Mouse (Mus musculus) urinary bladder, postnatal 10 days (tissue): ENCODE data around the gene Pet100.
"Not testable (repeated sequence)": the region's sequence is repeated elsewhere in the genome, so short reads cannot be mapped to it uniquely, and the experiment has no call there.

Experiments used
- DNase-seq: peaks from one replicate; pipeline ENCODE4 v3.0.0; 2022; ENCODE audit warnings: low spot score

Gene Pet100

DNA sequence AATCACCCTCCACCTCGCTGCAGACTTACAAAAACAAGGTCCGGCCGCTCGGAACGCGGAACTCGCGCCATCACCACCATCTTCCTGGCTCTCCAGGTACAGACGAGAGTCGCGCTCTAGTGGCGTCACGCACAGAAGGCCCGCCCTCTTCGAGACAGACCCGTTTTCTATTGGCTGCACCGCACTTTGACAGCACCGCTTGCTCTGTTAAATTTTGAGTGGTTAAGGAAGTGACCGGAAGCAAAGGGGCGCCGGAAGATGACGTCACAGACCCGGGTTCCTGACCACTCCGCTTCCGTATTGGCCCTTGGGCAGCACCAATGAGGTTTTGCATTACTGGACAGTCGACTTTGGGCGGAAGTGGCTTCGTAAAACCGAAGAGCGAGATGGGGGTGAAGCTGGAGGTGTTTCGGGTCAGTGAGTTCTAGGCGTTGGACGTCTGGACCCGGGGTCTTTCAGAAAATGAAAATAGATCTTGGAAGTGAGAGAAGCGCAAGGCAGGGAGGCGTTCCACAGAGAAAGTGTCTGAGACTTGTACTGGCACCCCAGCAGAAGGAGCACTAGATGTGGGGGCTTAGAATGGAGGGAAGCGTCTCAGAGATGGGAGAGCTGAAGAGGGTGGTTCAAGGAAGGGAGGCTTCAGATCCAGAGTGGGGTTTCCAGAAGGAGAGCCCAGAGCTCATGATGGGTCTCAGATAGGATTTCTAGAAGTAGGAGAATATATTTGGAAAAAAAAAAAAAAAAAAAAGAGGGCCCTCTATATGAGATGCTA lies at the start of gene Pet100, which contains the start of gene Xab2:
Gene Pet100 (plus strand): TSS at position 350 of the 772 bp plus-strand sequence.
Gene Xab2 (minus strand): TSS at position 118 of the 772 bp plus-strand sequence.
- DNase-seq, result peak; percentile 96

DNA sequence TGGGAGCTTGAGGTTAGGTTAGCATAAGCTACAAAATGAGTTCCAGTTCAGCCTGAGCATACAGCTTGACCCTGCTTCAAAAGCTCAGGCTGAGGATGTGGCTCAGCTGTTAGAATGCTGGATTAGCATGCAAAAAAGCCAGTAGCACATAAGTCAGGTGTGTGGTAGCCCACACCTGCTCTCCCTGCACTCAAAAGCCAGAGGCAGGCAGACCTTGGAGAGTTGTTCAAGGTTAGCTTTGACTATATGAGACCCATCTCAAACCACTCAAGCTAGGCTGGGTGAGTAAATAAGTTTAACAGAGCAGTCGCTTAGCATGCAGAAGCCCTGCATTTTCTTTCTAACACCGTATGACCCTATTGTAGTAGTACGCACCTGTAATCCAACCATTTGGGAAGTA lies 46.8 kb upstream of the Pet100 start:
- DNase-seq, result no peak

DNA sequence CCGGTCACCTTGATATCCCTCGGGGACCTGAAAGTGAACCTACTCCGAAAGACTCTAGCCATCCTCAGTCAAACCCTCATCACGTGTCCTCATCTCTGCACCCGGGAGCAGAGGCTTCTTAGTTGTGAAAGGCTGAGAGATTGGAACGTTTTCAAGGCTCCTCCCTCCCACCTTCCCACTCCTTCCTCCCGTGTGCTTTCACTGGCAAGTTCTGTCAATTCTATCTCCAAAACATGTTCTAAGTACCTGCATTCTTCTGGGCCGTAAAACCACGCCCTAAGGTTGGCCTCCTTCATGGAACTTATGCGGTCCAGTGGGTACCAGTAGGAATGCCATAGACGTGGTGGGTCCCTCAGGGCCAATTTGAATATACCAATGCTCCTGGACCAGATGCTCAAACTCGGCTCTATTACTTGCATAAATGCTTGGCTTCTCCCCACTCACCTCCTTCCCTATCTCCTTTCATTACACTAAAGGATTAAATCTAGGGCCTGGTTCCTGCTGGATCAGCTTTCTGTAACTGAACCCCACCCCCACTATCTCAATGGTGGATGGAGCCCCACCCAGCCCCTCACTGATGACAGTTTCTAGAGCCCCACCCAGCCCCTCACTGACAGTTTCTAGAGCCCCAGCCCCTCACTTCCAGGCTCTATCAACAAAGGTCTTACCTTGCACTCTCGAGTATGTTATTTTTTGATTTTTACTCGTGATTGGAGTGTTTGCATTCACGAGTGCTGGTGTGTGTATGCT lies 45.0 kb upstream of the Pet100 start:
- no peak for DNase-seq

DNA sequence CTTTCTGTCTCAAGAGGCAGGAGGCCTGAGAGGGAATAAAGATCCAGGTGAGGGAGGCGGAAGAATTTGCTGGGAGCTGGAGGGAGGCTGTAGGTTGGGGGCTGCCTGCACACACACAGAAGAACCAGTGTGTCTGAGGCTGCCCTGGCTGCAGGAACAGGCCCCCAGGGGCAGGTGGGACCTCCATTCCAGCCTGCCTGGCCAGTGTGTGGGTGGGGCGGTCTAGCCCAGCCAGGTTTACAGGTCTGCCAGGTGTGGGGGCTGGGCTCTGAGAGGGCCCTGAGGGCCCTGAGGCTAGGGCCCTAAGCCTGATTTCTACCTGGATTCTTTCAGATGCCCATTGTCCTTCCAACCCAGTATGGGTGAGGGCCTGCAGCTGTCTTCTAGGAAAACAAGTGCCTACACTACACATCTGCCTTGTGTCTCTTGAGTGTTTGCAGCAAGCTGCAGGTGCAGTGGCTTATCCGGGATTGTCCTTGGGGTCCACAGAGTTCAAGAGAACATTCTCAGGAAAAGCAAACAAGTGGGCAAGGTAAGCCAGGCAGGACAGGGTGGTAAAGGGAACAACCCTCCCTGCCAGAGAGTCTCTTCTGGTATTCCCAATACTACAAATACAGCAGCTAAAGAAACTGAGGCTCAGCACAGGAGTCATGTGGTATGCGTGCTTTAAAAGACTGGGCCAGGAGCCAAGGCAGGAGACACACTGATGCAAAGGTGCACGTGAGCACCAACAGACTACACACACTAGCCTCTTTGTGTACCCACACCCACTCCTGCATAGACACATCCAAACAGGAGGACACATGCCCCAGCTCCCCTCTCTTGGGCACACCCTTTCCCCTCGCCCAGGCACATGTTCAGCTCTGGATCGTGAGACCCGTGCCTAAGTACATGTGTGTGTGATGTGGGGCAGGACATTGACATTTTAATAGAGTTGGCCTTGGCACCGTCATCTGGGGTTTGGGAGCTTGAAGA lies 41.7 kb upstream of the Pet100 start:
- no peak for DNase-seq

DNA sequence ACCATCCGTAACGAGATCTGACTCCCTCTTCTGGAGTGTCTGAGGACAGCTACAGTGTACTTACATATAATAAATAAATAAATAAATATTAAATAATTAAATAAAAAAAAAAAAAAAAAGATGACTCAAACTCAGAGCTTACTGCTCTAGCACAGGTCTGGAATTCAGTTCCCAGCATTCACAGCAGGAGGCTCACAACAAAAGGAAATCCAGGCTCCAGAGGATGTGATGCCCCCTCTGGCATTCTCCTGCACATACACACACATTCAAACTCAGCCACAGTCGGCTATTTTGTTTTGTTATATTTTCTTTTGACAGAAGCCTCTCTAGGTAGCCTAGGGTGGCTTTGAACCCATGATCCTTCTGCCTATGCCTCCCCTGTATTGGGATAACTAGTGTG lies 39.4 kb upstream of the Pet100 start:
- not testable (repeated sequence) for DNase-seq

DNA sequence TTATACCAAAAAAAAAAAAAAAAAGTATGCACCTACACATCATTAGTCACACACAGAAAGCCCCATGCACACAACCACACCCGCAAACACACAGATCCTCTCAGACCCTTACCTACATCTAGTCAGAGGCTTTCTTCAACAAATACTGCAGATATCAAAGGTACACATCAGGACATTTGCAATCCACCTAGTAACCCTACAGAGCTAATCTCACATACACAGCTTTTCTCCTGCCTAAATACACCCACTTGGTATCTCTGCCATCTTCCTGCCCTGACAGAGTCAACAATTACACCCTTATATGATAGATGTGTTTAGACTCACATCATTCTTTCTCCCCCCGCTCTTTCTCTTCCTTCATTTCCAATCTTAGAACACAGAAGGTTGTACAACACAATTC lies 34.9 kb upstream of the Pet100 start:
- DNase-seq, result no peak

DNA sequence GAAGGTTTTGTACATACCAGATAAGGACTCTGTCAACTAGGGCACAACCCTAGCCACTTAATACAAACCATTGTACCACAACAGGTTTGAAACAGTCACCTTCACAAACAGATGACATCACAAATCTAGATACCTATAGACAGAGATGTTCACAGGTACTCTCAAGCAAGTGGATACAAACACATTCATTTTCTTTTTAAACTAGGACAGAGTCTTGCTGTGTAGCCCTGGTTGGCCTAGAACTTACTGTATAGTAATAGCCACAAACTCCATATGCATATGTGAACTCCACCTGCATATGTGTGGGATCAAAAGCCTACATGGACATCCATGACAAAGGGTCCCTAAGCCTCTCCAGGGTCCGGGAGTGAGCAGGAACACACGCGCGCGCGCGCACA lies 34.4 kb upstream of the Pet100 start, which contains the start of gene Camsap3:
Gene Camsap3 (plus strand): TSS at position 301 of the 398 bp plus-strand sequence.
- DNase-seq, result no peak

DNA sequence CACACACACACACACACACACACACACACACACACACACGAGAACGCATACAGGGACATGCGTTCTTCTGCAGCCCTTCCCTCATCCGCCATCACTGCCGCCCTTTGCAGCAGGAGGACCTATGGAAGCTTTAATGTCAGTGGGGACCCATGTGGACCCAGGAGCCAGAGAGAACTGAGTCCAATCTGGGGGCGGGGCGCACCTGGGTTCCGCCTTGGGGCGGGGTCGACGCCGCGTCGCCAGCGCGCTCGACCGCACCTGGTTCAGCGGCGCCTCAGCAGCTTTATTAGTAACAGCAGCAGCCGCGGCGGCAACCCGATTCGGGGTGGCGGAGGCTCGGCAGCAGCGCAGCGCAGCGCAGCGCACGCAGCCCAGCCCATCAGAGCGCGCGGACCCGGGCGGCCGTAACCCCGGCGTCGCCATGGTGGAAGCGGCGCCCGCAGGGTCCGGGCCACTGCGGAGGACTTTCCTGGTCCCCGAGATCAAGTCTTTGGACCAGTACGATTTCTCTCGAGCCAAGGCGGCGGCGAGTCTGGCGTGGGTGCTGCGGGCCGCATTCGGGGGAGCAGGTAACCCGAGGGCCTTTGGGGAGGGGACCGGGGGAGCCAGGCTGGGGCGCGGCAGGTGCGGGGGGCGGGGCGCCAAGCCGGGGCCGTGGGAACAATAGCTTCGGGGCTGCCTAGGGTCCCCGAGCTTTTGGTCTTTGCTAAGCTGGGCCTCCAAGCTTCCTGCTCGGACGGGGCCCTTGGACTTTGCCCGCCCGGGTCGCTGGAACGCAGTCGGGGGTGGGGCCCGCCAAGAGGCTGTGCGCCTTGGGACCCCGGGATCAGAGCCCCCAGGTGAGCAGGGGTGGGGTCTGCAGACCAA lies 33.7 kb upstream of the Pet100 start:
- no peak for DNase-seq

DNA sequence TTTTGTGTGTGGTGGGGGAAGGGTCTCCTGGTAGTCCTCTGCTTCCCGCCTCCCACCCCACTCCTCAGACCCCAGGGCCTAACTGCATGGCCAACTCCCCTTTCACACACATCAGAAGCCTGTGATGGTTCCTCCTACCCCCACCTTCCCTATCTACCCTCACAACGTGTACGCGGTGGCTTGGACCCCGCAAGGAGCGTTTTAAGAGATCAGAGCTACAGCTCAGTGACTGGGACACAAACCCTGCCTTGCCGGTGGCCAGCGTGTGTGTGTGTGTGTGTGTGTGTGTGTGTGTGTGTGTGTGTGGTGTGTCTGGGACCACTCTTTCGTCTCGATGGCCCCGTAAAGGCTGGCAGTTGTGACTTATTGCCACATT lies 33.1 kb upstream of the Pet100 start:
- DNase-seq, result no peak

DNA sequence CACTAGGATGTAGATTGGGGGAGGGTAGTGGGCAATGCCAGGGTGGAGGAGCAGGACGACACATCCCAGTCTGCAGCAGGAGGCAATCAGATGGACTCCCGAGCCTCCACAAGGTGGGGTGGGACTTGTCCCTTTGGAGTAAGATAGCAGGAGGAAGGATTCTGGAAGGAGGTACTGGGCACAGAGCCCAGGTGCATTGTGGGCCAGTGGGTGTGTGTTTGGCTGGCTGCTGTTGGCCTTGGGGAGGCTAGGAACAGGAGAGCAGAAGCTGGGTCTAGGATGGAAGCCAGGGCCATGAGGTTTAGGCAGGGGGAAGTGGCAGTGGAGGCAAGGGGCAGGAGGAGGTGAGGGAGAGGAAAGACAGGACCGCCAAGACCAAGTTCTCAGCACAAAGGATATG lies 27.9 kb upstream of the Pet100 start:
- DNase-seq, result no peak

DNA sequence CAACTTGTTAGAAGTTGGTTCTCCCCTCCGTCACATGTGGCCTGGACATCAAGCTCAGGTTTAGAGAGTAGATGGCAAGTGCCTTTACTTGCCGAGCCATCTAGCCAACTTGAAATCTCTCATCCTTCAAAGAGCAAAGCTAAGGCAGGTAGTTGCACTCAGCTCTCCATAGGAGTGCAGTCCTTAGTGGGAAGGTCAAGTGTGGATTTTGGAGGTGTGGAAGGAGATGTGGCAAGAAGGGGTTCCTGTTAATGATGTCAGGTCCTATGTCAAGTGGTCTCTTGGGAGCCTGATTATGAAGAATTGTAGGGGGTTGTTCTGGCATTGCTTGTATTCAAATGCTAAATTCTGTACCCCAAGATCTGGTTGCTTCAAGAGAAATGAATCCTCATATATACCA lies 26.9 kb upstream of the Pet100 start:
- no peak for DNase-seq

DNA sequence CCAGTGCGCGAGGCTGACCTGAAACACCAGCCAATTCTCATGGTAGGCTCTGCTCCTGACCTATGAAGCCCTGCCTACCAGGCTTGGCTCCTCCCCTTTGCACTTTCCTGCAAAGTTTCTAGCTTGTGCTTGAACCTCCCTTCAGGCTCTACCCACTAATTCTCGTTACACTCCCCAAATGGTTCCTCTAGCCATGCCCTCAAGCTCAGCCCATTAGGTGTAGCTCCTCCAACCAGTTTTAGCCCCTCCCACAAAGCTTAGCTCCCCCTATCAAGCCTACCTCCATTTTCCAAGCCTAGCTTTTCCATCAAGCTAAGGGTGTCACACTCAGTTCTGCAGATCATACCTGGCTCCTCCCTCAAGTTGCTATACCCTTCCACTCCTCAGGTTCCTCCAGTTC lies 23.3 kb upstream of the Pet100 start:
- DNase-seq, result no peak

DNA sequence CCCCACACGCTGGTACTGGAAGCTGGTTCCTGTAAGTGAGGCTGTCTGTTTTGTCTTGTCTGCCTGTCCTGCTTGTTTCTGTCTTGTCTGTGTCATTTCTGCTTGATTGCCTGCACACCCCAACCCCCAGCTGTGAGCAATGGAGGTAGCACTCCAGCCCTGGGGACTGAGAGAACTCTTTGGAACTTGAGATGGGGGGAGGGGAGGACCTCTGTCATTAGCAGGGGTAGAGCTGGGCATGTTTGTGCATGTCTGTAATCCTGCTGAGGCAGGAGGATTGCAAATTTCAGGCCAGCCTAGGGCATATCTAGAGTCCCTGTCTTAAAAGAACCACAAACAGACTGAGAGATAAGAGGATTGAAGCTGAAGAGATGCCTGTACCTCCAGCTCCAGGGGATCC lies 22.1 kb upstream of the Pet100 start:
- DNase-seq, result no peak

DNA sequence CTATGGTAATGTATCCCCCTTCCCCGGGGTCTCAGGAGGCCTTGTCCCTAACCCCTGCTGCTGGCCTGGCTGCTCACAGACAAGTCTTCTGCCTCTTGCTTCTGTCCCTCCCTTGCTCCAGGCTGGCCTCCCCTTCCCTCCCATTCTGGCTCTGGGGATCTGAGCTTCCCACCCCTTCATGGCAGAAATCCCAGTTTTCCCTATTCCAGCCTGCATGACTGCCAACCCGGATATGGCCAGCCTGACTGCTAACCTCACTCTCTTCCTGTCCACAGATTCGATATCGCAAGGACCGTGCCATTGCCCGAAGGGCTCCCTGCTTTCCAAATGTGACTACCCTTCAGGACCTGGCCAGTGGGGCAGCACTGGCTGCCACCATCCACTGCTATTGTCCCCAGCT lies 20.9 kb upstream of the Pet100 start:
- DNase-seq, result no peak

DNA sequence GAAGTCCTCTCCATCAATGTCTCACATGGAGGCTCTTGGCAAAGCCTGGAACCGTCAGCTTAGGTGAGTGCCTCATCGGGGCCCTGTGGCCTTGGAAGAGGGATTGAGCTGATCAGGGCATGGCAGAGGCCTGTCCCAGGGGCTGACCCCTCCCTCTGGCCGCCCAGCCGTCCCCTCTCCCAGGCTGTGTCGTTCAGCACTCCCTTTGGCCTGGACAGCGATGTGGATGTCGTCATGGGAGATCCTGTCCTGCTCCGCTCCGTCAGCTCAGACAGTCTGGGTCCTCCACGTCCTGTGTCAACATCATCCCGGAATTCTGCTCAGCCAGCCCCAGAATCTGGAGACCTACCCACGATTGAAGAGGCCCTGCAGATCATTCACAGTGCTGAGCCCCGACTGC lies 17.9 kb upstream of the Pet100 start:
- DNase-seq, result no peak

DNA sequence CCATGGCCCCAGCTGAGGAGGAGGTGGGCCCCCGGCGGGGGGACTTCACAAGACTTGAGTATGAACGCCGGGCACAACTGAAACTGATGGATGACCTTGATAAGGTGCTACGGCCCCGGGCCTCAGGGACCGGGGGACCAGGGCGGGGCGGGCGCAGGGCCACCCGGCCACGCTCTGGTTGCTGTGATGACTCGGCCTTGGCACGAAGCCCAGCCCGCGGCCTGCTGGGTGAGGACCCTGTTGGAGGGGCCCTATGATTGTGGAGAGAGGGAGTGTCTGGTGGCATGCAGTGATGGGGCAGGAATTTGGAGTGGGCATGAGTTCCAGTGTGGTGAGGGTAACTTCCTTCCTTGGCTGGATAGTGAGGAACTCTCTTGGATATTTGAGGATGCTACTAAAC lies 14.8 kb upstream of the Pet100 start:
- no peak for DNase-seq

DNA sequence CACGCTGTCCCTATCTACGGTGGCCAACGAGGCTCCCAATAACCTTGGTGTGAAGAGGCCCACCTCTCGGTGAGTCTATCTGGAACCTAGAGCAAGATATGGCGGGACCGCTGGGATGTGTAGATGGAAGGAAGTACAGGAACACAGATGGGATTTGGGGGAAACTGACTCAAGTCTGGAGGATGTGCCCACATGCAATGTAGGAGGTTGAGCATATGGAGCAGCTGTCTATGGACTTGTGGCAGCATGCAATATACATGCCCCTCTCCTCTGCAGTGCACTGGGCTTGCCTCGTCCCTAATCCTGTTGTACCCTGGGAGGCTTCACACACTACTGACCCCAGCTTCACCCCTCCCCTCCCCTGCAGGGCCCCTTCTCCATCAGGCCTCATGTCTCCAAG lies 13.5 kb upstream of the Pet100 start:
- no peak for DNase-seq

DNA sequence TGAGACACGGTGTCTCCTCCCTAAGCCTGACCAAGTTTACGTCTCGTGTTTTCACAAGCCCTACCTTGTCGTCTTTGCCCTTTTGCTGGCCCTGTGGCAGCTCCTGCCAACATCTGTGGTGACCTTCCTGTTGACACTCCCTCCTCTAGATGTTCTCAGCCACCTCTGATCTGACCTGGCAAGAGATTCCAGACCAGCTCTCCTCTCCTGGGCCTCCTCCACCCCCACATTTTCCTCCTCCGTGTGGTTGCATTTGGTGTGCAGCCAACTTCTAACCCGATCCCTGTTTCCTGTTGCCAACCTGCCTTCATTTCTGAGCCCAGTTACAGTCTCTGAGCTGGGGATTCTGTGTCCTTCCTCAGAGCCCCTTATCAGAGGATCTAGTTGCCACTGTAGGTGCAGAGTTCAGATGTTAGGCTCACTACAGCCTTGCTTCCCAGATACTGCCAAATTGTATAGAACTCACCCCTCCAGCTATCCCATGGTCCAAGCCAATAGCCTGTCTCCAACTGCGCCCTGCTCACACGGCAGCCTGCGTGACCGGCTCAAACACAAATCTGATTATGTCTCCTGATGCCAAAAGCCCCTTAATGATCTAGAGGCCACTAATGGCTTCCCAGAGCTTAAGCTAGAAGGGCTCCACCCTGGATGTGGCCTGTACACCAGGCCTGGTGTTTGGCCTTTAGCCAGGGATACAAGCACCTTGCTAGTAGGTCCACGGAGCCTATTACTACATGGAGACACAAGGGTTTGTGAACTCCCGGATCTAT lies 12.1 kb upstream of the Pet100 start:
- DNase-seq, result no peak

DNA sequence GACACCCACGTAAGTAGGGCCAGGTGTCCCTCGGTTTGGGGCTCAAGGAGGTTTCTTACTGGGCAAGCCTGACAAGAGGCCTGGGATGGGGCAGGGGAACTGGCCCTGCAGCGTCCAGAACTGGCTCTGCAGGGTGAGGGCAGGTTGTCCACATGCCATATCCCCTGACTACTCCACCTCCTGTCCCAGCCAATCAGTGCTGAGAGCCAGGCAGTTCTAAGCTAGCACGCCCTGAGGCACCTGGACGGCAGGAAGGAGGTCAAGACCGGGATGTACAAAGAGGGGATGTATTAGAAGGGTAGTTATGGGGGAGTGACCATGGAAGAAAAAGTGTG lies 11.6 kb upstream of the Pet100 start:
- no peak for DNase-seq

DNA sequence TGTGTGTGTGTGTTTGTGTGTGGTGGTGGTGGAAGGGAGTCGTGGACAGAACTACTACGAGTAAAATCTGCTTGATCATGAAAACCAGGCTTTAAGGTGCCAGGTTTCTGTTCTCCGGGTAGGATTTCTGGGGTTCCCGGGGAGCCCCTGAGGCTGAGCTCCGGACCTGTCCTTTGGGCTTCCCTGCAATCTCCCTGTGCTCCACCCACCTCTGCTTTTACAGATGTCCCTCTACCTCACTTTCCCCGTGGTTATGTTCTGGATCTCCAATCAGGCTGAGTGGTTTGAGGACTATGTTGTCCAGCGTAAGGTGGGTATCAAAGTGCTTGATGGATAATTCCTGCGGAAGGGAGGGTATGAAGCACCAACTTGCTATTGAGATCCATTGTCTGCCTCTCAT lies 771 bp downstream of the Pet100 start:
- no peak for DNase-seq

DNA sequence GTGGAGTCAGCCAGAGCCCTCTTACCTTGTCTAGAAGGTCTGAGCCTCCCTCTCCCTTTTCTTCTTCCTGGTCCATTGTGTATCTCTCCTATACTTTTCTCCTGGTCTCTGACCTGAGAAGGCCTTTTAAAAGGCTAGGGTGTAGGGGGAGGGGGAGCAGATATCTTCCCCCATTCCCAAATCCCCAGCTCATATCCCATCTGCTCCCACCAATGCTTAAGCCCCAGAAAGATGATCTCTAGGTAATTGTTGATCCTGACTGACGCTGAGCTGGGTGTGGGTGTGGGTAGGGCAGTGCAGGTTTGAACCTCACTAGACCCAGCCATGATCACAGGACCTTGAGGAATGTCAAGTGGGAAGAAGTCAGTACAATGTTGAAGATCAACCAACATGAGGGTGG lies 4.1 kb downstream of the Pet100 start, which contains the start of gene Pcp2:
Gene Pcp2 (minus strand): TSS at position 101 of the 400 bp plus-strand sequence.
- no peak for DNase-seq
